Mouse (Mus musculus) naive thymus-derived CD4-positive, alpha-beta T cell, adult 5 months (primary cell): ENCODE measurements around the gene Rnf181. TPM values are rescaled to one million over a fixed set of nuclear protein-coding genes. Genes with fewer than 3 reads are reported as not detected.

Experiments
- polyA plus RNA-seq: library from polyadenylated mRNA; unstranded; fragments of 100-300 nt; shearing (Covaris generic); gene quantifications from one replicate; pipeline ENCODE4 v1.2.1, GENCODE M21; 2017

Rnf181 gene
- 109 TPM for polyA plus RNA-seq

DNA sequence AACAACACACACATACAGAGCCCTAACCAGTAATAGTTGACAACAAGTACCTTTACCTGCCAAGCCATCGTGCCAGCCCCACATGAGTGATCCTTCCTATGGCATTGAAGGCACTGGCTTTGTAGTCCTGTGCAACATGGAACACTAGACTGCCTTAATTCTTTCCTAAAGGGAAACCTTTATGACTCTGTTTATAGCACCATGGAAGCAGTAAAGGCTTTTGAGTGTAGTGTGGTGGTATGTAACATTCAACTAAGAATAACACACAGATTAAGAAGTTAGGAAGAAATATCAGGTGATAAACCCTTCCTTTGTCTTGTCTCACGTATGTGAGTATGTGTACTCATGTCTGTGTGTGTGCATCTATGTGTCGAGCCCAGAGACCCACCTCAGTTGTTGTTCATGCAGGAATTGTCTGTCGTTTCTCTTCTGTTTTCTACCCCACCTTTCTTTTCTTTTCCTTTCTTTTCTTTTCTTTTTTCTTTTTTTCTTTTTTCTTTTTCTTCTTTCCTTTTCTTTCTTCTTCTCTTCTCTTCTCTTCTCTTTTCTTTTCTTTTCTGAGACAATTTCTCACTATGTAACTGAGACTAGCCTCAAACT, at the start of gene Rnf181:
Gene Rnf181, minus strand, starts transcription at position 113 of the 600 bp plus-strand sequence.

DNA sequence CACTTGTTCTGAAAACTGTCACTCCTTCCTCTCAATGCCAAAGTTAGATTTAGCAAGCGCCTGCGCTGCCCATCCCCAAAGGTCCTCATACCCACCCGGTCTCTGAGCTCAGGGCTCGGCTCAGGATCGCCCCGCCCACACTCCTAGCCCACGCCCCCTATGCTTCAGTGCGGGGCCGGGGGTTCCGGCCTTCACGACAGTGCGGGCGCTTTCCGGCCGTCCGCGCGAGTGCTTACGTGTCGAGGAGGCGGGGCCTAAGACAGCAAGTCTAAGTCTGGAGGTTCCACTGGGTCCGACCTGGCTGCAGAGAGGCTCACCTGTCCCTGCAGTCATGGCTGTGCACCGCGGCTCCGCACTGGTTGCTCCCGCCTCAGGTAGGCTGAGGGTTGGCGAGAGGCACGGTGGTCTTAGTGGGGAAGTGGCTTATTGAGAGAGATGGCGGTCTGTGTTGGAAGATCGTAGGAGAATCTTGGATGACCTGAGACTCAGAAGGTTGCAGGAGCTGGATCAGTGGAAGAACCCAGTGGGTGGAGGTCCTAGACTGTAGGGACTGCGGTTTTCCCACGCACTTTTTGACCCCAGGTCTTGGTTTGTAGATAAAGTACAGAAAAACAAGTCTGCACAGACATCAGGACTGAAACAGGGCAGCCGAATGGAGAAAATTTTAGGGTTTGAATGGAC, 47.5 kb upstream of the Rnf181 start, which contains the start of gene Ggcx:
Gene Ggcx, plus strand, starts transcription at position 233 of the 681 bp plus-strand sequence.

DNA sequence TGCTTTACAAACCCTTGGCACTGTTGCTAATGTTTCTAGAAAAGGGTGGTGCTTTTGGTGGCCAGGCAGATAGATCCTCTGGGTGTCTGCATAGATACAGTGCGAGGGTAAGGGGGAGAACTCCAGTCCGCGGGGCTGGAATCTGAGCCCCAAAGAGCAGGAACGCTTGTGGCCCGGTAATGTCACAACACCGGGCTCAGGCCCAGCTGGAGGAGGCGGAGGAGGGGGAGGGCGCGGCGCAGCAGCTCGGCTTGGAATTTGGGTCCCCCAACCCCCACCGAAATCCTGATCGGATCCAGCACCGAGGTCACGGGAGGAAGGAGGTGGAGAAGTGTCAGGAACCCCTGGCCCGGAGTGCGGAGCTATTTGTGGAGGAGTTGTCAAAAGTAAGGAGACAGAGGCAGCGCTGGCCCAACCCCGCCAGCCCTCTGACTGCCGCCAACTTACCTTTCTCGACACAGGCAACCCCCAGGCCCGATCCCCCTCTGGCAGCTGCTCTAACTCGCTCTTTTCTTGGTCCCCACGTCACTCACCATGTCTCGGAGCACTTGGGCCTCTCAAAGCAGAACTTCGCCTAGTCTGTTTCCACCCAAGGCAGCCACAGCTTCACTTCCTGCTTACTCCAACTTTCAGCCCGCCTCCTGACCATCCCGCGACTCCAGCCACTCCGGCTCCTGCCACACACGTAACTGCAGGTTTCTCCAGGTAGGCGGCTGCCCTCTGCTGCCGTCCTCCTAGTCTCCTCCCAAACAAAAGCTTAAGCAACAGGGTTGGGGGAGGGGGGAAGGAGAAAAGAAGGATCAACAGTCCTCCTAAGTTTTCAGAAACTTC, 23.4 kb upstream of the Rnf181 start, which contains the start of gene Vamp8:
Gene Vamp8, minus strand, starts transcription at position 763 of the 831 bp plus-strand sequence.

DNA sequence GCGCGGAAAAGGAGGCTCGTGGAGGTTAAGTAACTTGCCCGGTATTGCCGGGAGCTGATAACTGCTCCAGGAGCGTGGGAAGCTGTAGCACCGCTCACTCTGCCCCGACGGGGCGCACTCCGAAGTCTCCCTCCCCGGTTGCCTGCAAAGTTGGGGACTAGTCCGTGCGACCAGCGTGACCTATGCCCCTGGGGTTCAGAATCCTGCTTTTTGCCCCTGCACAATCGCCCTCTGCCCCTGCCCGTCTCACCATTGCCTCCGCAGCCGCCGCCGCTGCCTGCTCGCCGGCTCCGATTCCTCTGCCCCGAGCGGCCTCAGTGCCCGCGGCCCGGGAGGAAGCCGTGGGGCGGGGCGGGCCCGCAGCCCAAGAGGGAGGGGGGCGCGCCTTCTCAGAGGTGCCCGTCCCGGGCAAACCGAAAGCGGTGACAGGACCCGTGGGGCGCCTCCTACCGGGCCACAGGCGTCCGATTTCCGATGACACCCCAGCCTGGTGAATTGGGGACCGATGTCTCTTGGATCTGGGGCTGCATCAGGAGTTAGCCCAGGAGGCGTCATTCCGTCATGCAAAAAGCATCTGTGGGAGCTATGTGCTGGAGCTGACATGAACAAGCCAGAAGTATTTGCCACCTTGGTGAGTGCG, 13.5 kb upstream of the Rnf181 start, which contains the start of gene Vamp5:
Gene Vamp5, minus strand, starts transcription at position 338 of the 640 bp plus-strand sequence.

DNA sequence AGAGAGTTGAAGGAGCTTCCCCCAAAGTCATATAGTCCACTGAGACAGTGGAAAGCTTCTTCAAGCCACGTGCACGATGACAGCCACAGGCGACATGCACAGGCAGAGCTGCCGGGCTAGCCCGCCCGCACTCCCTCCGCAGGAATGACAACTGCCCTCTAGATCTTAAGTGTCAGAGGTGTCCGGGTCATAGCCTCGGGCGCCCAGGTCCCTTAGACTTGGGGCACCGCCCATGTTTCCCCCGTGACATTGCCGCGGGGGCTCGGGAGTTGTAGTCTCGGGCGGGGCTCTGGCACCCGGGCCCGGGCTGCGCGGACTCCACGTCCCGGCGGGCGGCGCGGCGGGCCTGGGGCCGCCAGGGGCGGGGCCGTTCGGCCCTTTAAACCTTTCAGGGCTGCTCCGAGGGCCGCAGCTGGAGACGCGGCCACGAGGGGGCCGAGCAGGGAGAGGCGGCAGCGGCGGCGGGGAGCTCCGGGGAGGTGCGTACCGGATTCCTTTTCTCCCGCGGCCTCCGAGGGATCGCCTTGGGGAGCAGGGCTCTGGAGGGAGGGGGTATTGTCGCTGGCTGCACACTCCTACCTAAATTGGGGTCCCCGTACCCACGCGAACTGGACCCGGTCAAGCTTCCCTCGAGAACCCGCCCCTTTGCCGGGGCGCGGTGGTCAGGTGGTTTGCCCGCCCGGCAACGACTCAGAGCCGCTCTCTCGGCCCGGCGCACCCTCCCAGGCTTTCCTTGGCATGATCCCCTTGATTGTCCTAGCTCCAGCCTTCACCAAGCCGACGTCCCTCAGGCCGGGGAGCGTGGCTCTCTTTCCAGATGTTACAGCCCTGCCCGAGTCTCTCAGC, 11.5 kb downstream of the Rnf181 start, which contains the start of gene Tmem150a:
Gene Tmem150a, plus strand, starts transcription at position 382 of the 846 bp plus-strand sequence.

DNA sequence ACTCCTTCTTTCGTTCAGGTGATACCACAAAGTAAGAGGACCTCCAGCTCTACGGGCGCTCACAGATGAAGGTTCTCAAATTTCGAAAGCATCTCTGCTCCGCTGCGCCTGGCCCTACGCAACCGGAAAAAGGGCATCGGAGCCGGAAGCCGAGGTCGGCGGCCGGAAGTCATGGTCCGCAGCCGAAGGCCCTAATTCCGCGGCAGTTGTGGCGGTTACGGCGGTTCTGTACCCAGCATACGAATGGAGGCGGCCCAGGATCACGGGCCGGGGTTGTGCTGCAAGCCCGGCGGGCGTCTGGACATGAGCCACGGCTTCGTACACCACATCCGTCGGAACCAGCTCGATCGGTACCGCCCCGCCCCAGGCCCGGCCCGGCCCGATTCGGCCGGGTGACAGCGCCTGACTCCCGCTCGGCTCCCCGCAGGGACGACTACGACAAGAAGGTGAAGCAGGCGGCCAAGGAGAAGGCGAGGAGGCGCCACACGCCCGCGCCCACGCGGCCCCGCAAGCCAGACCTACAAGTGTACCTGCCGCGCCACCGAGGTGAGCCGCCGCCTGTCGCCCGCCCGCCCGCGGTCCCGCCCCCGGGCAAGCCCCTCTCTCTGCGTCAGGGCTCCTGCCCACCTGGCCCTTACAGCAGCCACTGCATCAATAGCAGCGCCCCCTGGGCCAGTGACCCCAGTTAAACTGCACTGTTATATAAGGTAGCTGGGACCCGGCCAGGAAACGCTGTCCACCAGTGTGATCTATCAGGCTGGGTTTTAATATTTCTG, 19.4 kb downstream of the Rnf181 start, which contains the start of gene 0610030E20Rik:
Gene 0610030E20Rik, plus strand, starts transcription at position 152 of the 776 bp plus-strand sequence.

DNA sequence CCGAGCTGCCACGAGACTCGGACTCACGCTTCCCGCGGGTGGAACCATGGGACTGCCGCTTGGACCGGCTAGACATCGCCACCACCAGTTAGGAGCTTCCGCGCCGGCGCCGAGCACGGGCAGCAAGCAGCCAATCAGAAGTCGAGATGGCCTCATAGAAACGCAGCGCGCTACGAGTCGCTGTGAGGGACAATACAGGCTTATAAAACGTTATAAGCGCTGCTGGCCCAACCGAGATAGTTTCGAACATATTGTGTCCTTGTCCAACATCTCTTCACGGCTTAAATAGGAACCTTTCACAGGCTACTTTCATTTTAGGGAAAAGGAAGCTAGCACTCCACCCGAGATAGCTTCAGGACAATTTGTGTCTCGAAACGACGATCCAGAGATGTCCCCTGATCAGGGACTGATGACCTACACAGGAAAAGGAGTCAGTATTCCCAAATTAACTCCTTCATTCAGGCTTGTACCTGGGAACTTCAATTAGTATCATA, 21.6 kb downstream of the Rnf181 start, which contains the start of gene Usp39:
Gene Usp39, minus strand, starts transcription at position 111 of the 494 bp plus-strand sequence.

Other genes with a start within 250 kb of the Rnf181 start
- gene Atoh8, start 131.4 kb downstream of the Rnf181 start, polyA plus RNA-seq: not detected
- gene Sftpb, start 62.3 kb downstream of the Rnf181 start, polyA plus RNA-seq: not detected
- gene Usp39, start 21.8 kb downstream of the Rnf181 start, polyA plus RNA-seq: 42.5 TPM
- gene 0610030E20Rik, start 19.6 kb downstream of the Rnf181 start, polyA plus RNA-seq: 43.8 TPM
- gene Tmem150a, start 11.5 kb downstream of the Rnf181 start, polyA plus RNA-seq: not detected
- gene Vamp5, start 13.5 kb upstream of the Rnf181 start, polyA plus RNA-seq: 11.1 TPM
- 110 TPM for gene Vamp8, start 23.7 kb upstream of the Rnf181 start, polyA plus RNA-seq
- gene Ggcx, start 47.4 kb upstream of the Rnf181 start, polyA plus RNA-seq: 7.0 TPM
- 422 TPM for gene Mat2a, start 72.6 kb upstream of the Rnf181 start, polyA plus RNA-seq
- not detected for gene Sh2d6, start 154.8 kb upstream of the Rnf181 start, polyA plus RNA-seq
- 50.6 TPM for gene Capg, start 177.4 kb upstream of the Rnf181 start, polyA plus RNA-seq
- gene Elmod3, start 231.5 kb upstream of the Rnf181 start, polyA plus RNA-seq: 11.0 TPM
- 5.7 TPM for gene Retsat, start 231.5 kb upstream of the Rnf181 start, polyA plus RNA-seq